Mouse (Mus musculus) E14TG2a.4 (cell line): ENCODE results near the gene Spata45.

Experiments used
- H3K27me3 ChIP-seq: 2 replicates; pipeline ENCODE4 v1.6.1; 2014; ENCODE audit warnings: low read length, control low read depth; ENCODE audit not compliant: insufficient read depth
- H3K36me3 ChIP-seq: 2 replicates; pipeline ENCODE4 v1.6.1; 2014; ENCODE audit warnings: low read length, control low read depth; ENCODE audit not compliant: insufficient read depth
- H3K4me1 ChIP-seq: replicated peaks from 2 replicates; pipeline ENCODE4 v1.6.1; 2014; ENCODE audit warnings: low read depth, low read length, control low read depth
- H3K4me3 ChIP-seq: replicated peaks from 2 replicates; pipeline ENCODE4 v1.5.1; 2014; ENCODE audit warnings: mild to moderate bottlenecking, low read length
- H3K9me3 ChIP-seq: 2 replicates; pipeline ENCODE4 v1.6.1; 2014; ENCODE audit warnings: low read length, control low read depth
- CTCF ChIP-seq: conservative IDR thresholded peaks from 2 replicates; pipeline ENCODE4 v1.5.1; 2014; ENCODE audit warnings: low read length
- NANOG ChIP-seq: IDR thresholded peaks from 2 replicates; pipeline ENCODE4 v1.6.1; 2014; ENCODE audit warnings: borderline replicate concordance, low read length, mixed read lengths
- POU5F1 ChIP-seq: IDR thresholded peaks from 2 replicates; pipeline ENCODE4 v1.6.1; 2014; ENCODE audit warnings: low read length, borderline replicate concordance

The Spata45 gene

GRCm38 (mm10) chr1:191036554-191037334 lies at the start of gene Spata45:
TSS of gene Spata45 (plus strand) at chr1:191036639.
- Histone ChIP-seq H3K4me1 (peaks cover 30% of the 10 kb centered on the region), H3K9me3 (no peaks in the 10 kb centered on the region), H3K36me3 (no peaks in the 10 kb centered on the region), H3K27me3 (no peaks in the 10 kb centered on the region), H3K4me3 (no peak within 1 kb of the TSS)
- no peak for TF ChIP-seq NANOG
- TF ChIP-seq POU5F1: no peak
- TF ChIP-seq CTCF: no peak

- no peaks in the 10 kb centered on the region for H3K36me3 ChIP-seq
Observed at GRCm38 (mm10) chr1:190989437-190990082, 46.9 kb upstream of the Spata45 start.

GRCm38 (mm10) chr1:190995548-190995947 lies 40.9 kb upstream of the Spata45 start:
- no peaks in the 10 kb centered on the region for H3K9me3 ChIP-seq
- 0 out of 2 replicates have a peak, but pooled peaks cover 4% of the 10 kb centered on the region for H3K4me1 ChIP-seq
- H3K4me3 ChIP-seq: no peak overlapping the region
- TF ChIP-seq CTCF: no peak
- TF ChIP-seq POU5F1: no peak
- TF ChIP-seq NANOG: no peak
- H3K27me3 ChIP-seq: peaks cover 8% of the 10 kb centered on the region
- H3K36me3 ChIP-seq: no peaks in the 10 kb centered on the region

More at GRCm38 (mm10) chr1:190989437-190990082, 46.9 kb upstream of the Spata45 start:
- H3K4me3 ChIP-seq: no peak overlapping the region
- peaks cover 8% of the 10 kb centered on the region for H3K27me3 ChIP-seq
- peaks cover 9% of the 10 kb centered on the region for H3K9me3 ChIP-seq
- 0 out of 2 replicates have a peak, but pooled peaks cover 4% of the 10 kb centered on the region for H3K4me1 ChIP-seq
- no peak for TF ChIP-seq NANOG
- TF ChIP-seq CTCF: peak; percentile 30
- TF ChIP-seq POU5F1: no peak

DNA sequence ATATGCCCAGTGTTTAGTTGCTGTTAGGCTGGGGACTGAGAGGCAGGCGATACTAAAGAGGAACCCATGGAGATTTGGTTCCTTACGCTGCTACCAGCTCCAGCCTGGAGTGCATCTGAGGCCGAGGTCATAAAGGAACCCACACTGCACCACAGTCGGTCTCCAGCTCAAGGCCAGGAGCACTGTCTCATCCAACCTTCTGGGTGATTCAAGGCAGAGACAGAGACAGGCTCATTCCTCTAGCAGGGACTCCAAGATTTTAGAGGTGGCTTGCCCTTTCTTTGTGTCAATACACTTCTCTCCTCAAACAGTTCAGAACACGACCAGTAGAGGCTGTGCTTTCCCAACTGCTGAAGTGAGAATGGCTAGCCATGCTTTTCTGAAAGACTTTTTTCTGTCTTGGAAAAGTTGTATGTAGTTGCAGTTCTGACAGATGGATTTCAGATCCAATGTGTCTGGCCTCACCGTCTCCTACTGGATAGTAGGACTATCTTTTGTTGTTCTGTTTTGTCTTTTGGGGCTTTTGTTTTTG lies 40.0 kb upstream of the Spata45 start:
- TF ChIP-seq NANOG (no peak), POU5F1 (no peak), CTCF (peak; percentile 20; the same call in 1 of the 2 replicates)
- Histone ChIP-seq H3K9me3 (no peaks in the 10 kb centered on the region), H3K4me1 (0 out of 2 replicates have a peak, but pooled peaks cover 4% of the 10 kb centered on the region), H3K4me3 (no peak overlapping the region), H3K27me3 (peaks cover 8% of the 10 kb centered on the region), H3K36me3 (no peaks in the 10 kb centered on the region)

DNA sequence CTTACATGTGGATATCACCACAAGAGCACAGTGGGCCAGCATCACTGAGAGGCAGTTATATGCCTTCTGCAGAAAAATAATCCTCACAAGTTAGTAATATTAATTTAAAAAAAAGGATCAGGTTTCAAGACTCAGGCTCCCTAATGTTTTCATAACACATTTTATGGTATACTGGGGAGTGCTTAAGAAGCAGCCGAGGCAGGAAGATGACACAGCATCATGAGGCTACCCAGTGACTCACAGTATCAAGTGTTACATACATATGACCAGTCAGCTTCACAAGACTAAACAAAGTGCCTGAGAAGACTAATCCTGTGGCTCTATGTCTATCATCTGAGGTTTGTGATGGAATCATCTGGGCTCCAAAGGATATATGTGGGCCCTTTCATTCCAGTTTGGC lies 38.4 kb upstream of the Spata45 start:
- Histone ChIP-seq H3K4me1 (no peaks in the 10 kb centered on the region), H3K27me3 (peaks cover 8% of the 10 kb centered on the region), H3K9me3 (no peaks in the 10 kb centered on the region), H3K4me3 (no peak overlapping the region), H3K36me3 (peaks cover under 1% of the 10 kb centered on the region; the same call in 1 of the 2 replicates)
- no peak for TF ChIP-seq CTCF
- no peak for TF ChIP-seq POU5F1
- TF ChIP-seq NANOG: no peak

DNA sequence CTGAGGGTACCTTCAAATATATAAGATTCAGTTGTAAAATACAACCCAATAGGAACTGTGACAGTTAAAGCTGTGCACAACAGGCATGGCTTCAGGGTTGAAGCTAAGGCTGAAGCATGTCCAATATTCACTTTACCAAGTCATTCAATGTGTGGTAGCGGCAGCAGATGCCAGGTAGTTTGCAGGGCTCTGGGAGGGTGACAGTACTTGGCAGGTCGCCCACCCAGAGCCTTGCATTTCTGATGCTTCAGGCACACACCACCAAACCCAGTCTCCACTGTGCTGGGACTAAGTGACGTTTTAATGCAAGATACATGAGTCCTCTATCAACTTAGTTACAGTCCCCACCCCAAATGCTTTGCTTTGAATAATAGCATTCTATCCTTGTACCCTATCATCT lies 35.8 kb upstream of the Spata45 start:
- Histone ChIP-seq H3K27me3 (no peaks in the 10 kb centered on the region), H3K4me1 (peaks cover 5% of the 10 kb centered on the region; the same call in 1 of the 2 replicates), H3K36me3 (peaks cover 20% of the 10 kb centered on the region), H3K4me3 (no peak overlapping the region), H3K9me3 (no peaks in the 10 kb centered on the region)
- TF ChIP-seq CTCF (no peak), NANOG (no peak), POU5F1 (no peak)

DNA sequence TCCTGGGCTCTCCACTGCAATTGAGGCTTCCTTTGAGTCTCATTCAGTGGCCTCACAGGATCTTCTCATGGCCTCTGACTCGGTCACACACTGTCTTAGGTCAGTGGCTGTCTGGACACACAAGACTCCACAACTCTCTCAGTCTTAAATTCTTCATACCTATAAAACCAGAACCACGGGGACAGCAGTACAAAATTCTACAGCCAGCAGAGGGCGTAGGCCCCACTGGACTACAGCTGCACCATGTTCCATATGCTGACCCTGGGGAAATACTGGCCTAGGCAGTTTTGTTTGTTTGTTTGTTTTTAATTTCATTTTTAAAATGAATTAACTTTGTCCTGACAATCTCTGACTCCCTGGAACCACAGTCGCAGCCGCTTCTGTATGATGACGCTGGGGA lies 34.2 kb upstream of the Spata45 start:
- no peak overlapping the region for H3K4me3 ChIP-seq
- peaks cover 29% of the 10 kb centered on the region for H3K36me3 ChIP-seq
- H3K9me3 ChIP-seq: no peaks in the 10 kb centered on the region
- peaks cover 5% of the 10 kb centered on the region; the same call in 1 of the 2 replicates for H3K4me1 ChIP-seq
- peak; percentile 39 for TF ChIP-seq CTCF
- no peak for TF ChIP-seq POU5F1
- no peaks in the 10 kb centered on the region for H3K27me3 ChIP-seq

DNA sequence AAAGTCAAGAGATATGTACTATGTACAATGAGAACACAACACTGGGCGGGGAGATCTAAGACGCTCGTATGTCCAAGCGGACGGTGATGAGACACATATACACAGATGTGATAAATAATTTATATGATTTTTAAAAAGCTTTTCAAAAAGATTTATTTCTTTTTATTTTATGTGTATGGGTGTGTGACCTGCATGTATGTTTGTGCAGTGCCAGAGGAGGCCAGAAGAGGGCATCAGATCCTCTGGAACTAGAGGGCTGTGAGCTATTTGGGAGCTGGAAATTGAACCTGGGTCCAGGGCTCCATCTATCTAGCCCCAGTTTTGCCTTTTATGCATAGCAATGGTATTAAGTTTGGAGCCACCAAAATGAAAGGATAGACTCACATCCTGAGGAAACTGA lies 27.7 kb upstream of the Spata45 start:
- Histone ChIP-seq H3K36me3 (peaks cover 66% of the 10 kb centered on the region), H3K27me3 (no peaks in the 10 kb centered on the region), H3K4me3 (no peak overlapping the region), H3K4me1 (peaks cover 5% of the 10 kb centered on the region), H3K9me3 (no peaks in the 10 kb centered on the region)
- TF ChIP-seq NANOG (no peak), CTCF (peak; percentile 63)
